Mouse (Mus musculus) testis, adult 2 months (tissue): ENCODE measurements at regions not wholly inside any gene's neighbourhood (a gene's known extent, or its start where the extent isn't known, plus 50 kb on each side); places are given as distances from the start of the nearest gene placed in this dataset.
"Not testable (repeated sequence)": the region's sequence is repeated elsewhere in the genome, so short reads cannot be mapped to it uniquely, and the experiment has no call there.

Experiments used
- H3K27ac ChIP-seq: fragments of 200-500 bp; 2 replicates; pipeline ENCODE4 v1.5.1; 2012; ENCODE audit warnings: low read depth, low read length; ENCODE audit not compliant: control insufficient read depth, insufficient read depth
- H3K27me3 ChIP-seq: fragments of 200-500 bp; 2 replicates; pipeline ENCODE4 v1.6.1; 2012; ENCODE audit warnings: mild to moderate bottlenecking, low read length, moderate library complexity; ENCODE audit not compliant: control insufficient read depth, insufficient read depth
- H3K36me3 ChIP-seq: fragments of 200-500 bp; 2 replicates; pipeline ENCODE4 v1.6.1; 2012; ENCODE audit warnings: mild to moderate bottlenecking, low read length; ENCODE audit not compliant: control insufficient read depth, insufficient read depth
- H3K4me1 ChIP-seq: fragments of 200-500 bp; 2 replicates; pipeline ENCODE4 v1.6.1; 2012; ENCODE audit warnings: low read length; ENCODE audit not compliant: control insufficient read depth, insufficient read depth
- H3K4me3 ChIP-seq: fragments of 200-500 bp; 2 replicates; pipeline ENCODE4 v1.5.1; 2012; ENCODE audit warnings: low read depth, mild to moderate bottlenecking, low read length, moderate library complexity, mixed read lengths; ENCODE audit not compliant: control insufficient read depth
- CTCF ChIP-seq: fragments of 200-500 bp; IDR thresholded peaks from 2 replicates; pipeline ENCODE4 v1.5.1; 2012; ENCODE audit warnings: low read depth, mild to moderate bottlenecking, inconsistent platforms, low read length, moderate library complexity; ENCODE audit not compliant: control insufficient read depth, insufficient read depth, insufficient replicate concordance
- POLR2A ChIP-seq: fragments of 200-500 bp; IDR thresholded peaks from 2 replicates; pipeline ENCODE4 v1.6.1; 2012; ENCODE audit warnings: low read depth, mild to moderate bottlenecking, inconsistent platforms, low read length, moderate library complexity; ENCODE audit not compliant: control insufficient read depth

- no peaks in the 10 kb centered on the region for H3K36me3 ChIP-seq
- no peak overlapping the region for H3K4me3 ChIP-seq
- H3K27me3 ChIP-seq = no peaks in the 10 kb centered on the region
- TF ChIP-seq CTCF (no peak), POLR2A (no peak)
- H3K27ac ChIP-seq = no peak overlapping the region
- H3K4me1 ChIP-seq = peaks cover 9% of the 10 kb centered on the region
Measured at GRCm38 (mm10) chr2:168399088-168399709, 117.7 kb upstream of the Kcng1 start.

- Histone ChIP-seq H3K4me3 (no peak overlapping the region), H3K27me3 (no peaks in the 10 kb centered on the region), H3K36me3 (no peaks in the 10 kb centered on the region), H3K27ac (no peak overlapping the region), H3K4me1 (peaks cover 20% of the 10 kb centered on the region)
- TF ChIP-seq POLR2A = no peak
- no peak for TF ChIP-seq CTCF
Measured at GRCm38 (mm10) chr2:168396316-168396715, 114.8 kb upstream of the Kcng1 start.

- Histone ChIP-seq H3K27ac (no peak overlapping the region), H3K27me3 (no peaks in the 10 kb centered on the region), H3K4me3 (peak overlapping the region; percentile 32), H3K4me1 (peaks cover 20% of the 10 kb centered on the region), H3K36me3 (no peaks in the 10 kb centered on the region)
- TF ChIP-seq CTCF (no peak), POLR2A (no peak)
Measured at GRCm38 (mm10) chr2:168393341-168393740, 111.8 kb upstream of the Kcng1 start.

GRCm38 (mm10) chr2:168392171-168392570 is 110.6 kb upstream of the Kcng1 start:
- not testable (repeated sequence) for H3K36me3 ChIP-seq, H3K27me3 ChIP-seq, H3K27ac ChIP-seq, H3K4me3 ChIP-seq
- H3K4me1 ChIP-seq = peaks cover 20% of the 10 kb centered on the region

GRCm38 (mm10) chr2:168380606-168381005 is 99.1 kb upstream of the Kcng1 start:
- Histone ChIP-seq H3K4me1 (no peaks in the 10 kb centered on the region), H3K36me3 (no peaks in the 10 kb centered on the region), H3K27me3 (no peaks in the 10 kb centered on the region), H3K27ac (no peak overlapping the region), H3K4me3 (no peak overlapping the region)
- TF ChIP-seq POLR2A (no peak), CTCF (no peak)

- no peaks in the 10 kb centered on the region for H3K27me3 ChIP-seq
- peaks cover 2% of the 10 kb centered on the region for H3K4me1 ChIP-seq
- H3K36me3 ChIP-seq = no peaks in the 10 kb centered on the region
- TF ChIP-seq CTCF (no peak), POLR2A (no peak)
- no peak overlapping the region for H3K27ac ChIP-seq
- H3K4me3 ChIP-seq = no peak overlapping the region
Measured at GRCm38 (mm10) chr2:168372356-168372755, 90.8 kb upstream of the Kcng1 start.

GRCm38 (mm10) chr2:168371245-168371644 is 89.7 kb upstream of the Kcng1 start:
- TF ChIP-seq POLR2A (no peak), CTCF (no peak)

GRCm38 (mm10) chr2:168359200-168359599 is 77.7 kb upstream of the Kcng1 start:
- Histone ChIP-seq H3K27ac (no peak overlapping the region), H3K4me3 (no peak overlapping the region), H3K4me1 (no peaks in the 10 kb centered on the region), H3K36me3 (no peaks in the 10 kb centered on the region), H3K27me3 (no peaks in the 10 kb centered on the region)
- TF ChIP-seq POLR2A (no peak), CTCF (no peak)

More at GRCm38 (mm10) chr2:168371245-168371644, 89.7 kb upstream of the Kcng1 start:
- H3K36me3 ChIP-seq = no peaks in the 10 kb centered on the region
- no peaks in the 10 kb centered on the region for H3K27me3 ChIP-seq
- no peak overlapping the region for H3K27ac ChIP-seq
- H3K4me1 ChIP-seq = peaks cover 4% of the 10 kb centered on the region
- H3K4me3 ChIP-seq = no peak overlapping the region
